Mouse (Mus musculus) T-helper 2 cell (primary cell): Measurements from ENCODE around the gene Smlr1.

Source experiments
- in situ Hi-C: fragments of 300-600 bp; cut with MboI, MseI; formaldehyde crosslinking; loops from one replicate; pipeline ENCODE4 v1.15.1; 2025; ENCODE audit warnings: high pct_unique_total_duplicates

Gene Smlr1

GRCm38 (mm10) chr10:25499323-25500071 lies 36.6 kb downstream of the Smlr1 start:
- in situ Hi-C loops = no loop called here

- in situ Hi-C loops = no loop called here
These were observed 47.6 kb downstream of the Smlr1 start for GRCm38 (mm10) chr10:25488456-25488855.

- in situ Hi-C loops = no loop called here
These were observed 53.3 kb downstream of the Smlr1 start for GRCm38 (mm10) chr10:25482791-25483190.

GRCm38 (mm10) chr10:25479716-25480115 lies 56.4 kb downstream of the Smlr1 start:
- in situ Hi-C loops = no loop called here
